Mouse (Mus musculus) adrenal gland (tissue): ENCODE results near the gene Gprc5c.

Source experiments
- intact Hi-C: fragments of 180-260 bp; cut with DNase I; formaldehyde crosslinking; loops from one replicate; pipeline ENCODE4 v1.15.1; 2025

Gene Gprc5c

DNA sequence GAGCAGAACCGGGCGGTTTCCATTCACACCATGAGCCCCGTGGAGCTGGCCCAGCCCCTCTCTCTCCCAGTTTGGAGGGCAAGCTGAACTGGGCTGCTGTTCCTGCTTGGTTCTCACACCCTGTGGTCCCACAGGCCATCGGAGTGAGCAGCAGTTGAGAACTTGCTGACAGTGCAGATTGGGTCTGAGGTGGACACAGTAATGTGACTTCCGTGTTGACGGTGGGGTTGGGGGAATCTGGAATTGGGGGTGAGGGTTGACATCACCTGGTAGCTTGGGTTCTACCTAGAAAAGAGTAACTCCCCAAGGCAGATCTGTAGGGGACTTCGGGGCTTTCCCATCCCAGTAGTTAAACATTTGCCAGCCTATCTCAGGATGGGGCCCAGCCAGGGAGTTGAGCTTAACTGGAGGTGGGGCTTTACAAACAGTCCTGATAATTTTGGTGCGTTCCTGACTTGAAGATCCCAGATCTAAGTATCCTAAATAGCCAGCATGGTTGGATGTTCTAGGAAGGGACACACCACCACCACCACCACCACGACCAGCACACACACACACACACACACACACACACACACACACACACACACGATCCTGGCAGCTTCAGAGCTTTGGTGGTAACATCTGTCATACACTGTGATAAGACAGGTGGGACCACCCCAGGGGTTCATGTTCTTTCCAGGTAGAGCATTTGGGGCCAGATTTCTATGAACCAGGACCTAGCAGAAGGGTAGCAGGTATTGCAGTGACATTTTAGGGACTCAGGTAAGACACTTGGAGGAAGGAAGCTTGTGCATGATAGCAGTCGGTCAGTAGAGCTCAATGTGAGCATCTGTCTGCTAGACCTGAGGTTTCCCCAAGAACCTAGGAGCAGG lies 16.6 kb downstream of the Gprc5c start:
- intact Hi-C loops, result no loop called here

DNA sequence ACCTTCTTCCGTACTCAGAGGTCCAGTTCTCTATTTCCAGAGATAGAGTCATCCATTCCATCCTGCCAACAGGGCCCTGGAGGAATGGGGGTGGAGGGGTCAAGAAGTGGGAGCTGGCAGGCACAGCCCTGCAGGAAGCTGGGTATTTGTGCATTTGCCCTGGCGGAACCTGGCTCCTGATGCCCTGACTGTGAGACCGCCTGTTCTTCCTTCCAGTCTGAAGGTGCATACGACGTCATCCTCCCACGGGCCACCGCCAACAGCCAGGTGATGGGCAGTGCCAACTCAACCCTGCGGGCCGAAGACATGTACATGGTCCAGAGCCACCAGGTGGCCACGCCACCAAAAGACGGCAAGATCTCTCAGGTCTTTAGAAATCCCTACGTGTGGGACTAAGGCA lies 17.3 kb downstream of the Gprc5c start:
- intact Hi-C loops, result no loop called here

- intact Hi-C loops, result no loop called here
Measured at GRCm38 (mm10) chr11:114869787-114870186, 18.8 kb downstream of the Gprc5c start.

- intact Hi-C loops, result no loop called here
Measured at GRCm38 (mm10) chr11:114871540-114871939, 20.6 kb downstream of the Gprc5c start.

GRCm38 (mm10) chr11:114873022-114873817 lies 22.3 kb downstream of the Gprc5c start:
- intact Hi-C loops, result no loop called here

DNA sequence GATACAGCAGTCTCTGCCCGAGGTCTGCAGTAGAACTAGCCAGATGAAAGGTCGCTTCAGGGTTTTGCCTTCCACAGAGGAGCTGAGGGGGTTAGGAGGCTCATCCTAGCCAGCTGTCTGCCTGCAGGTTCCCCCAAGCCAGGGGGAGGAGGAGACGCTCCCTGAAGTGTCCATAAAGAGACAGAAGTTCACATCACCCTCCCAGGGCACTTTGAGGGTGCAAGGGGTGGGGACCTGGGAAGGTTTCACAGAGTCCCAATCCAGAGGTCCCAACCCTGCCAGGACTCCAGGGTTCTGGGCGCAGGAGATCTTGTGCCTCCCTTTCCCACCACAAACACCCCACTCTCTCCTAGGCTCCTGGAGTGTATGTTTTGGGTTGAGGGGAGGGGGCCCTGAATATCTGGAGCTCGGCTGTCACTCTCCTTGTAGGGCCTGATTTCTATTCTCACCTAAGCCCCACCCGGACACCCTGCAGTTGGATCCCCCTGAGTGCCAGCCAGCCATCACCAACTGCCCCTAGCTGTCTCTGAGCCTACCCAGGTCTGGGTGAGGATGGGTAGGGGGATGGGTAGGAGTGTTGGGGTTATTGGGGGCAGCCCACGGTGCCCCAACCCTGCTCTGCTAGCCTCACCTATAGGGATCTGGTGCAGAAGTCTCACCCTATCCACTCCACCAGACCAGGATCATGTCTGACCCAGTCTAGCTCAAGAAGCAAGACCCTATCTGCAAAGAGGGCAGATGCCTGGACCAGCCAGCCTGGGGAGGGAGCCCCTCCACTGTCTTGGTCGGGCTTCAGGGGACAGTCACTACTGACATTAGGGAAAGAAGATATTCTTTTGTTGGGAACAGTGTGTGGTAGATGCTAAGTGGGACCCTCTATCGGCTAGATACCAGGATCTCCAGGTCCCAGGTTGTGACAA lies 23.5 kb downstream of the Gprc5c start:
- intact Hi-C loops, result no loop called here

GRCm38 (mm10) chr11:114875301-114875801 lies 24.4 kb downstream of the Gprc5c start:
- intact Hi-C loops, result no loop called here

DNA sequence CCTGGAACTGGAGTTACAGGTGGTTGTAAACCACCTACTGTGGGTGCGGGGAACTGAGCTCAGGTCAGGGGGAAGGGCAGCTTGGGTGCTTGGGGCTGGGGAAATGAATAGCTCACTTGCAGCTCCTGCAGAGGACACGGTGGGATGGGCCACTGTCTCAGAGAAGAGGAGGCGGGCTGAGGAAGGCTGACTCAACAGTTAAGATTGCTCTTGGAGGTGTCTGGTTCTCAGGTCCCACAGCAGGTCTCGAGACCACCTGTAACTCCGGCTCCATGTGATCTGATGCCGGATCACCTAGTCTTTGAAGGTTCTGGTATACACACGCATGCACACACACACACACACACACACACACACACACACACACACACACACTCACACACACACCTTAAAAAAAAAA lies 25.2 kb downstream of the Gprc5c start:
- intact Hi-C loops, result no loop called here

DNA sequence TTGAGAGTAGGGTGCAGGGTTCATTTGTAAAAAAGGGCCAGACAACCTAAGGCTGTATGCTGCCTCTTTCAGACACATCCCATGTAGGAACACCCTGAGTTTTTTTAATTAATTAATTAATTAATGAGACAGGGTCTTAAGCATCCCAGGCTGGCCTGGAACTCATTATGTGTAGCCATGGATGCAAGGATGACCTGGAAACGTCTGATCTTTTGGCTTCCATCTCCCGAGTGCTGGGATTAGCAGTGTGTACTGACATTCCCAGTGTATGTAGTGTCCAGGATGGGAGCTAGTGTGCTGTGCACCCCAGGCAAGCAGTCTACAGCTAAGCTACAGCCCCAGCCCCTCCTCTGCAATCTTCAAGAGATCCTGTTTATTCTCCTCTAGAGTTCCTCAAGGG lies 25.7 kb downstream of the Gprc5c start:
- intact Hi-C loops, result loop anchor here (1.0 kb wide), 2 partner anchors 36 to 64 kb away; no protein-coding TSS in a partner anchor

DNA sequence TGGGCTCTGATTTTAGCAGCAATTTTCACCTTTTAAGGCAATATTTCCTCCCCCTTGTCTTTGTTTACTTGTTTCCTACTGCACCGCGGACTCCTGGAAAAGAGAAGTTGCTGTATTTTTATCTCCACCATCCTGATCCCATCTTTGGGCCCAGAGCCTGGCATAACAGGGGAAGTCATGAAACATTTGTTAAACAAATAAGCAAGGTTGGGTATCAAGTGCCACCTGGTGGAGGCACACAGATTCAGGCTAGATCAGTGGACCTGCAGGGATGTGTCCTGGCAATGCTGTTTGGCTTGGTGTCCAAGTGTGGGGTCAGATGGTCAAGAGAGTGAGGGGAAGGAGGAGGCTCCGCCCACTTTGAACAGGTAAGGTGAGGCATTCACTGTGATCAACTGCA lies 26.2 kb downstream of the Gprc5c start:
- intact Hi-C loops, result loop anchor here (1.0 kb wide), 2 partner anchors 35 to 65 kb away; no protein-coding TSS in a partner anchor

DNA sequence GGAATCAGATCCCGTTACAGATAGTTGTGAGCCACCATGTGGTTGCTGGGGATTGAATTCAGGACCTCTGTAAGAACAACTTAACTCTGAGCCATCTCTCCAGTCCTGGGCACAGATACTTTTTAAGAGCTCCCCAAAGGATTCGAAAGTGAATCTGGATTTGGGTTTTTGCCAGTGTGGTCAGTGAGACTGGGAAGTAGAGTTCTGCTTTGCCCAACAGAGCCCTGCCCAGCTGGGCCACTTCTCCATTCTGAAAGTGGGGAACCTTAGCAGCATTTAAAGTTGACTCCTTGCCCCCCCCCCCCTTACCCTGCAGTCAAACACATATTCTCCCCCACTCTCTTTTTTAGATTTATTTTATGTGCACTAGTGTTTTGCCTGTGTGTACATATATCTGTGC lies 28.7 kb downstream of the Gprc5c start:
- intact Hi-C loops, result no loop called here

DNA sequence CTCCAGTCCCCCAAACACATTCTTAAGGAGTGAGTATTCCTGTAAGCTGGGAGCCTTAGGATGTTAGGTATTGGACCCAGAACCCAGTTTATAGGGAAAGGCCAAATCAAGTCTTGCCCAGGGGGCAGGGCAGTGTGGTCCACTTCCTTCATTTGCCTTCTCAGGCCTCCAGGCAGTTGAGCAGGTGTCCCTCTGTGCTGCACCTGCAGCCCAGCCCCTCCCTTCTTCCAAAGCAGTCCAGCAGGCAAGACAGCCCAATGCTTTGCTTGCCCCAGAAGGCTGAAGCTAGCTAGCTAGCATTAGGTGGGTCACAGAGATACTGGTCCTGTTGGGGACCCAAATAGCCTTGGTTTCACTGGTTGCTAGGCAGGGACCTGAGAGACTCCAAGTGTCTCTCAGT lies 29.2 kb downstream of the Gprc5c start:
- intact Hi-C loops, result no loop called here

DNA sequence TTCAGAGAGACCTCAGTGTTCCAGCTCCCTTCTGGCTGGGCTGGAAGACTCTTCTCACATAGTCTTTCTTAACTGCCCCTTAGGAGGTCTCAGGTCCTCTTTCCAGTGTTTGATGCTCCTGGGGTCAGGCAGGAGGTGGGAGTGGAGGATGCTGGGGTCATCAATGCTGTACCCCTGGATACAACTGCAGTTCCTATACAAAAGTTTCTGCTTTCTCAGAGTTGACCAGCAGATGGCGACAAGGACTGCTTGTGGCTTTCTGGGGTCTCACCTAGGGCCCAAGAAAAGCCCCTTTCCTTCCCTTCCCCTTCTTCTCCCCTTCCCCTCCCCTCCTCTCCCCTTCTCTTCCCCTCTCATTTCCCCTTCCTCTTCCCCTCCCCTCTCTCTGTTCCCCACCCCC lies 29.6 kb downstream of the Gprc5c start:
- intact Hi-C loops, result no loop called here

GRCm38 (mm10) chr11:114883251-114883789 lies 32.4 kb downstream of the Gprc5c start:
- intact Hi-C loops, result no loop called here

DNA sequence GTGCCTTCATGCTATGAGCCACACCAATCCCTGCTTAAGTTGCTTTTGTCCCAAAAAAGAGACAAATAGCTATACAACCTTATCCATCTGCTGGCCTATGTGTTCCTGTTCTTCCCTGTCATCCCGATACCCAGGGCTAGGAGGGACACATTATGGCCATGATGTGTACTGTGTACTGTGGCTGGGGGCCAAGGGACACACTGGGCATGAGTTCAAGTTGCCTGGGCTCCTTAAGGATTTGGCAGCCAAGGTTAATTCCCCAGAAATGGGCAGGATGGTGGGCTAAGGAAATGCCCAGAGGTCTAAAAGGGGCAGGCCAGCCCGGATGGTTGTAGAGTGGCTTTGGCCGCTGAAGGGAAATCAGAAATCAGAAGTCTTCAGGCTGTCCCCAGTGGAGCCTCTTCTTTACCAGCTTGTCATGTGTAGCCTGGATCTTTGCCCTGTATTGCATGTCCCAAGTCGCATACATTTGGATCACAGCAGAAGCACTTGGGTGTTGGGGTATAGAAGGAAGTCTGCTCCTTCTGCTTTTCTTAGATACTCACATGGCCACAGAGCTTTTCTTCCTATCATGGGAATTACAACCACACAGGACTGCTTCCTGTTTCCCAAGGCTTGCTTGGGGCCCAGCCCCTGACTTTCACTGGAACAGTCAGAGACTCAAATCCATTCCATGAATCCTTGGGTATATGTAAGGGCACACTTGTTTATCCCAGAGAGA lies 33.6 kb downstream of the Gprc5c start:
- intact Hi-C loops, result no loop called here

GRCm38 (mm10) chr11:114889991-114890518 lies 39.1 kb downstream of the Gprc5c start, which contains the start of gene Cd300a:
Gene Cd300a (plus strand): TSS chr11:114890041.
- intact Hi-C loops, result no loop called here

- intact Hi-C loops, result no loop called here
Measured at GRCm38 (mm10) chr11:114890542-114890941, 39.6 kb downstream of the Gprc5c start.

- intact Hi-C loops, result no loop called here
Measured at GRCm38 (mm10) chr11:114896085-114896484, 45.1 kb downstream of the Gprc5c start.

DNA sequence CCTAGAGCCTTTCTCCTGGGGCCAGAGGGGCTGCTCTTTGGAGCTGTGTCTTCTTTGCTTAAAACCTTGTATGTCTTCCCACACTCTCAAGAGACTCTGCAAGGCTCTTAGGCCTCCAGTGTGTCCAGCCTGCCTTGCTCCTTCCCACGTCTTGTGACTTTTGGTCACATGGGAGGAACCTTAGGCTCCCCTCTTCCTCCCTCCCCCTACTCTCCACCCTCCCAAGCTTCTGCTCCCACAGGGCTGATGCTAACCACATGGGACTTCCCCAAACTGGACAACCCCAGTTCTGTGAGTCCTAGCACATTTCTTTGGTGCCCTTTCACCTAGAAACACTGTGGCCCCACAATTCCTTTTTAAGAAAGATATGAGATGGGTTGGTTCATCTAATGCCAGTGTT lies 47.1 kb downstream of the Gprc5c start:
- intact Hi-C loops, result no loop called here

DNA sequence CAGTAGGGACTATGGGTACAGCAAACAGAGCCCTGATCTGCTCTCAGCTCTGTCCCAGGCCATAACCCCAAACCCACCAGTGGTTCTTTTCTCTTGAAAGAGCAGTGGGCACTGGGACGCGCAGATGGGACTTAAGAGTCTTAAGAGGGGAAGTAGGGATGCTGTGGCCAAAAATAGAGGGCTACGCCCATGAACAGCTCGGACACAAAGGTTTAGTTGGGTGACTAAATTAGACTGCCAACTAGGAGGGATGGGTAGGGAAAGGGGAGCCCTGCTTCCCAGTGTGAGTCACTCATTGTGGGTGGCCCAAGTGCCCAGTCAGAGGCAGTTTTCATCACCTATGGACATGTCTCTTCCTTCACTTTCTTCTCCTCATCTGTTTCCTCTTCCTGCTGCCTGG lies 52.3 kb downstream of the Gprc5c start:
- intact Hi-C loops, result no loop called here
